Mouse (Mus musculus) yolk sac, embryonic 10.5 days (tissue): Measurements from ENCODE around the gene Tmem43.

ENCODE experiments used
- DNase-seq: peaks from one replicate; pipeline ENCODE4 v3.0.0-alpha.2; 2017; ENCODE audit warnings: low spot score

Gene Tmem43

DNA sequence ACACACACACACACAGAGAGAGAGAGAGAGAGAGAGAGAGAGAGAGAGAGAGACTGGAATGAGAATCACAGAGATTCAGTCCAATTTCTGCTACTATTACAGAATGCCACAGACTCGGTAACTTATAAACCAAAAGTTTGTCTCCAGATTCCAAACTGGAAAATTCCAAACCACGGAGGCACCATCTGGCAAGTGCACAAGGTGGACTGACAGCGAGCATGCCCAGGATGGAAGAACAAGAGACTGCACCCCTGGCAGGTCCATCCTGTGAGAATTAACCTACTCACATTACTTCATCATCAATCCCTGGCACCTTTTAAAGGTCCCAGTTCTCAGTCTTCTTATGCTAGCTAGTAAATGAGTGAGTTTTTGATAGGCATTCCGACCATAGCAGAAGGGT lies 60.8 kb downstream of the Tmem43 start:
- no peak for DNase-seq

DNA sequence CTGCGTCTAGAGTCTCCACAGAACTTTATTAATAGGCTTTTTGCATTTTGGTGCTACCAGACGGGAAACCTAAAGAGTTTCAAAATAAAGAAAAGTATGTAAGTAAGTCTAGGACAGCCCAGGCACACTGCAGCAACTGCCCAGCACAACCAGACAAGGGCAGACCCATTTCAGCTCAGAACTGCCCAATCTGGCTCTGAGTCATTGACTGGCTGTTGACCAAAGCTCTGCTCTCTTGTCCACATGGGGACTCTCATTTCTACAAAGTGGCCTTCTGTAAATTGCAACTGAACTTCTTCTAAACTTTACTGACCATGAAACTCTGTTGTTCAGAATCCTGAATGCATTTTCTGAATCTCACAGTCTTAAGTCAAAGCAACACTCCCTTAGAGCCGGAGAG lies 61.7 kb downstream of the Tmem43 start:
- DNase-seq = no peak

- DNase-seq = no peak
Measured at GRCm38 (mm10) chr6:91536047-91536765, 62.7 kb downstream of the Tmem43 start.
